Mouse (Mus musculus) fibroblast of lung, adult 2 months (primary cell): Measurements from ENCODE around the gene Gtf3c2.

Experiments
- DNase-seq: peaks from one replicate; pipeline ENCODE4 v3.0.0-alpha.2; 2011; ENCODE audit warnings: low read depth

The Gtf3c2 gene

GRCm38 (mm10) chr5:31138968-31139425, 40.9 kb downstream of the Gtf3c2 start:
- DNase-seq = no peak

- no peak for DNase-seq
Observed at GRCm38 (mm10) chr5:31138241-31138967, 41.5 kb downstream of the Gtf3c2 start, which contains the start of gene Ucn. Ucn (minus strand) TSS chr5:31138829.

GRCm38 (mm10) chr5:31137658-31138057, 42.3 kb downstream of the Gtf3c2 start:
- DNase-seq = no peak

- no peak for DNase-seq
Observed at GRCm38 (mm10) chr5:31136730-31137424, 43.1 kb downstream of the Gtf3c2 start.

- no peak for DNase-seq
Observed at GRCm38 (mm10) chr5:31126050-31126449, 53.9 kb downstream of the Gtf3c2 start.

GRCm38 (mm10) chr5:31123481-31123880, 56.5 kb downstream of the Gtf3c2 start:
- no peak for DNase-seq

- DNase-seq = no peak
Observed at GRCm38 (mm10) chr5:31121111-31121510, 58.8 kb downstream of the Gtf3c2 start.

GRCm38 (mm10) chr5:31116912-31117311, 63.0 kb downstream of the Gtf3c2 start:
- no peak for DNase-seq

GRCm38 (mm10) chr5:31116354-31116753, 63.6 kb downstream of the Gtf3c2 start, which contains the start of gene Trim54:
Trim54 (plus strand) TSS chr5:31116712.
- DNase-seq = no peak

- peak; percentile 7 for DNase-seq
Observed at GRCm38 (mm10) chr5:31110781-31111180, 69.2 kb downstream of the Gtf3c2 start.

GRCm38 (mm10) chr5:31108000-31108490, 71.9 kb downstream of the Gtf3c2 start, which contains the start of gene Slc30a3:
Slc30a3 (minus strand) TSS chr5:31108237.
- DNase-seq = no peak
